Mouse (Mus musculus) heart, embryonic 11.5 days (tissue): ENCODE results near the gene Rtn4rl2. TPM values are rescaled to one million over a fixed set of nuclear protein-coding genes. Genes with fewer than 3 reads are reported as not detected.

Experiments used
- ATAC-seq: fragments of 200-750 bp; cut with Nextera tagmentation; replicated peaks from 2 replicates; pipeline ENCODE4 v1.8.0; 2017; ENCODE audit warnings: moderate library complexity; ENCODE audit not compliant: insufficient number of reproducible peaks, low FRiP score, low TSS enrichment
- H3K27ac ChIP-seq: fragments of 300-500 bp; sonication (generic); 2 replicates; pipeline ENCODE4 v1.5.1; 2014; ENCODE audit warnings: mild to moderate bottlenecking, low read depth, low read length
- H3K27me3 ChIP-seq: fragments of 300-500 bp; sonication (generic); 2 replicates; pipeline ENCODE4 v1.6.1; 2014; ENCODE audit warnings: mild to moderate bottlenecking, low read length, mixed read lengths; ENCODE audit not compliant: control insufficient read depth, insufficient read depth
- H3K36me3 ChIP-seq: fragments of 300-500 bp; sonication (generic); 2 replicates; pipeline ENCODE4 v1.6.1; 2014; ENCODE audit warnings: mild to moderate bottlenecking, low read length, moderate library complexity, mixed read lengths; ENCODE audit not compliant: control insufficient read depth, insufficient read depth
- H3K4me1 ChIP-seq: fragments of 300-500 bp; sonication (generic); 2 replicates; pipeline ENCODE4 v1.6.1; 2014; ENCODE audit warnings: low read length; ENCODE audit not compliant: control insufficient read depth, insufficient read depth
- H3K4me2 ChIP-seq: fragments of 300-500 bp; sonication (generic); 2 replicates; pipeline ENCODE4 v1.6.1; 2014; ENCODE audit warnings: mild to moderate bottlenecking, moderate library complexity
- H3K4me3 ChIP-seq: fragments of 300-500 bp; sonication (generic); 2 replicates; pipeline ENCODE4 v1.5.1; 2014; ENCODE audit warnings: low read depth, low read length
- H3K9ac ChIP-seq: fragments of 300-500 bp; sonication (generic); 2 replicates; pipeline ENCODE4 v1.6.1; 2014; ENCODE audit warnings: mild to moderate bottlenecking, low read depth, low read length, moderate library complexity
- H3K9me3 ChIP-seq: fragments of 300-500 bp; sonication (generic); replicated peaks from 2 replicates; pipeline ENCODE4 v1.6.1; 2016; ENCODE audit warnings: low read length; ENCODE audit not compliant: control insufficient read depth
- WGBS: fragments of 180-500 bp; shearing (Covaris S2); extraction: QIAGEN DNeasy Blood & Tissue Kit; methylation state at CpG from one replicate; pipeline ENCODE4 v1.1.7; 2014; ENCODE audit not compliant: insufficient replicate concordance; 5-methylcytosine and 5-hydroxymethylcytosine counted together
- polyA plus RNA-seq: library from polyadenylated mRNA; unstranded; fragments of >200 nt; fragmentation: Nextera tagmentation; extraction: Ambion mirVana; gene quantifications from 2 replicates; pipeline ENCODE4 v1.2.1, GENCODE M21; 2014

Rtn4rl2 gene
- polyA plus RNA-seq, 1 experiment from 2014 or later: 1.1 TPM

DNA sequence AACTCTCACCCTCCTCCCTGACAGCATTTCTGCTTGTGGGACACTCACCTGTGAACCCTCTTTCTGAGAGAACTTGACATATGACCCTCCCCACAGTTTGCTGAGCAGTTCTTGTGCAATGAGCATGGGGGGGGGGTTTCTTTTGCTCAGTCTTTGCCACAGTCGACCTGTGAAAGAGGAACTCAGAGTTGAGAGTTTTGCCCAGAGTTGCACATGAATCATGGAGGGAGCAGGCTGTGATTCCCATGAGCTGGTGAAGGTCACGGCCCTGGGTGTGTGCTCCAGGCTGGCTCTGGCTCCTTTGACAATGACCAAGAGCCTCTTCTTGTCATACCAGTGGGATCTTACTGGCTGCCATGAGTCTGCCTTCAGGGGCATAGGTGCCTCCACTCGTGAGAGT is 24.3 kb downstream of the Rtn4rl2 start:
- Histone ChIP-seq H3K36me3 (peaks cover 19% of the 10 kb centered on the region), H3K9ac (no peak overlapping the region), H3K9me3 (no peaks in the 10 kb centered on the region), H3K4me1 (peaks cover 10% of the 10 kb centered on the region), H3K4me3 (no peak overlapping the region), H3K27ac (no peak overlapping the region), H3K27me3 (peaks cover 18% of the 10 kb centered on the region), H3K4me2 (no peak overlapping the region)
- whole genome bisulfite sequencing: 78% methylated on average over 3 of the region's 3 CpGs
- no peak for ATAC-seq

DNA sequence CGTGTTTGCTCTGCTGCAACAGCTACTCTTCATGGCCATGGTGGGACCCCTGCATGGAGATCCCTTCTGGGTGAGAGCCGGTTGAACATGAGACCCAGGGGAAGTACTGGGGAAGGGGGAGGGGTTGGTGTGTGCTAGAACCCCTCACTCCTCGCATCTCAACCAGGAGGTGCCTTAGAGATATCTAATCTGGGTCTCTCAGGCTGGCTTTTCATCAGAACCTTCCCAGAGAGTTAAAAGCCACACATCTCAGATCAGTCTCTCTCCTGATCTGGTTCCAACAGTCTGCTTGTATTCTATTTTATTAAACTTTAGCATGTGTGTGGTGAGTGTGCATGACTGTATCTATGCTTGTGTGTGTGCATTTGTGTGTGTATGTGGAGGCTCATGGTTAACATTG is 25.1 kb downstream of the Rtn4rl2 start:
- no peak overlapping the region for H3K27ac ChIP-seq
- no peak for ATAC-seq
- peaks cover 23% of the 10 kb centered on the region for H3K36me3 ChIP-seq
- H3K4me2 ChIP-seq: no peak overlapping the region
- H3K9ac ChIP-seq: no peak overlapping the region
- H3K4me1 ChIP-seq: peaks cover 10% of the 10 kb centered on the region
- H3K4me3 ChIP-seq: no peak overlapping the region
- peaks cover 10% of the 10 kb centered on the region for H3K27me3 ChIP-seq
- H3K9me3 ChIP-seq: no peaks in the 10 kb centered on the region
- WGBS: 65% methylated on average over 3 of the region's 3 CpGs

DNA sequence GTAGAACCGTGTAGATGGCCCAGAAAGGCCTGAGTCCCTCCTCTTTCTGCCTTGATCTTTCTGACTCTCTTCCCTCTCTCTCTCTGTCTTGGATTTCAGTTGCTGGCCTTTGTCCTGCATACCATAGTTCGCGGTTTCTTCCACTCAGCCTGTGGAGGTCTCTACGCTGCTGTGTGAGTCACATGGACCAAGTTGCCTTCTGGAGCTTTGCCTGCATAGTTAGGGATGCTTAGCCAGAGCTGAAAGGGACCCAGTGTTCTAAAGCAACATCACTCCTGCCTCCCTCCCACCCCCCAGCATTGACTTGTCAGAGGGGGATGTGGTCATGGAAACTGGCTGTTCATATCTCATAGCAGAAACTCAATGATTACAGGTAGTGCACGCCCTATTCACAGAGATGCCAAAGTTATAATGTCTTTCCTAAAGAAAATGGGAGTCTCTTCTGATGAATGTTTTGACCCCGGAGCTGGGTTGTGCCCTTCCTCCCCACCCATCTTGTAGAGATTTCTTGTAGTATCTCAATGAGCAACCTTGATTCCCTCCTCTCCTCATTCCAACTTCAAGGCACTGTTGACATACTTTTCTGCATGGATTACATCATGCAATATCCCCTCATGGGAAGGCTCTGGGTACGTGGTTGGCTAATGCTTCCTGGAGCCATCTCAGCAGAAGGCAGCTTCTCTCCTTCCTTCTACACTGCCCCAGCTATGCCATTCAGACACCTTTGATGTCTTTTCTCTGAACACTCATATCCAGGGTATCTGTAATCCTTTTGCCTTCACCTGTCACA is 26.3 kb downstream of the Rtn4rl2 start:
- H3K4me1 ChIP-seq: no peaks in the 10 kb centered on the region
- no peak overlapping the region for H3K4me2 ChIP-seq
- no peaks in the 10 kb centered on the region for H3K9me3 ChIP-seq
- H3K9ac ChIP-seq: no peak overlapping the region
- no peak for ATAC-seq
- peaks cover 23% of the 10 kb centered on the region for H3K36me3 ChIP-seq
- WGBS: 84% methylated on average over 7 of the region's 7 CpGs
- H3K27ac ChIP-seq: no peak overlapping the region
- H3K4me3 ChIP-seq: no peak overlapping the region
- no peaks in the 10 kb centered on the region for H3K27me3 ChIP-seq

DNA sequence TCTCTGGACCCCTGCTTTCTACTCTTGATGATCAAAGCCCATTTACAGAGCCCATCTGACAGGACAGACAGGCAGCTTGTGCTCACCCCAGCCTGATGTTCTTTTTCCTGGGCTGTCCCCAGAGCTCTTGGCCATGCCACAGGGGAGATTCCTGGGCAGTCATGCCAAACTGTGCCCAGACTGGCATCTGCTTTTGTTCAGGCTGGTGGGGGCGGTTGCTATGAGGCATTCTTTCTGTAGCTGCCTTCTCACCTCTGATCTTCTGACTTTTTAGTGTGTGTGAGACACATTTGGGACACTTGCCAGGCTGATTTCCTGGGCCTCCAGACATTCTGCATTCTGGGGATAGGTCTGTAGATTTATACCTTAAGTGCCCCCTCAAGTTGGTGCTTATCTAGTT is 28.0 kb downstream of the Rtn4rl2 start:
- H3K36me3 ChIP-seq: peaks cover 33% of the 10 kb centered on the region
- ATAC-seq: no peak
- 87% methylated on average over 1 of the region's 1 CpGs for WGBS

DNA sequence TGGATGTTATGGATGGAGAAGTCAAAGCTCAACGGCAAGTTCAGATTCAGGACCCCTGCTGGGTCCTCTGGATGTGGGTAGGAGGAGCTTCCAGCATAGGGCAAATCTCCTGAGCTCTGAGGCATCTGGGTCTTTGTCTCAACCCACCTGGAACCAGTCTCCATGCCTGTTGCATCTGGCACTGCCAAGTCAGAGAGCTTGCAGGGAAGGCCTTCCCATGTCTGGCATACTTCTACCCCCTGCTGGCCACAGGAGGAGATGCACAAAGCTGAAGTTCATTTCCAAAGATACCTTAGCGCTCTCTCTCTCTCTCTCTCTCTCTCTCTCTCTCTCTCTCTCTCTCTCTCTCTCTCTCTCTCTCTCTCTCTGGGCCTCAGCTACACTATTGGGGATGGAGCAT is 30.8 kb downstream of the Rtn4rl2 start:
- ATAC-seq: no peak
- no peak overlapping the region for H3K4me3 ChIP-seq
- WGBS: 54% methylated on average over 2 of the region's 2 CpGs
- peaks cover 8% of the 10 kb centered on the region for H3K4me1 ChIP-seq
- H3K36me3 ChIP-seq: peaks cover 28% of the 10 kb centered on the region
- no peak overlapping the region for H3K27ac ChIP-seq
- no peaks in the 10 kb centered on the region for H3K9me3 ChIP-seq
- H3K4me2 ChIP-seq: no peak overlapping the region
- H3K27me3 ChIP-seq: no peaks in the 10 kb centered on the region
- H3K9ac ChIP-seq: no peak overlapping the region

More for the DNA sequence above, 28.0 kb downstream of the Rtn4rl2 start:
- no peaks in the 10 kb centered on the region for H3K27me3 ChIP-seq
- H3K4me2 ChIP-seq: no peak overlapping the region
- no peak overlapping the region for H3K4me3 ChIP-seq
- H3K9ac ChIP-seq: no peak overlapping the region
- no peaks in the 10 kb centered on the region for H3K4me1 ChIP-seq
- no peak overlapping the region for H3K27ac ChIP-seq
- no peaks in the 10 kb centered on the region for H3K9me3 ChIP-seq

DNA sequence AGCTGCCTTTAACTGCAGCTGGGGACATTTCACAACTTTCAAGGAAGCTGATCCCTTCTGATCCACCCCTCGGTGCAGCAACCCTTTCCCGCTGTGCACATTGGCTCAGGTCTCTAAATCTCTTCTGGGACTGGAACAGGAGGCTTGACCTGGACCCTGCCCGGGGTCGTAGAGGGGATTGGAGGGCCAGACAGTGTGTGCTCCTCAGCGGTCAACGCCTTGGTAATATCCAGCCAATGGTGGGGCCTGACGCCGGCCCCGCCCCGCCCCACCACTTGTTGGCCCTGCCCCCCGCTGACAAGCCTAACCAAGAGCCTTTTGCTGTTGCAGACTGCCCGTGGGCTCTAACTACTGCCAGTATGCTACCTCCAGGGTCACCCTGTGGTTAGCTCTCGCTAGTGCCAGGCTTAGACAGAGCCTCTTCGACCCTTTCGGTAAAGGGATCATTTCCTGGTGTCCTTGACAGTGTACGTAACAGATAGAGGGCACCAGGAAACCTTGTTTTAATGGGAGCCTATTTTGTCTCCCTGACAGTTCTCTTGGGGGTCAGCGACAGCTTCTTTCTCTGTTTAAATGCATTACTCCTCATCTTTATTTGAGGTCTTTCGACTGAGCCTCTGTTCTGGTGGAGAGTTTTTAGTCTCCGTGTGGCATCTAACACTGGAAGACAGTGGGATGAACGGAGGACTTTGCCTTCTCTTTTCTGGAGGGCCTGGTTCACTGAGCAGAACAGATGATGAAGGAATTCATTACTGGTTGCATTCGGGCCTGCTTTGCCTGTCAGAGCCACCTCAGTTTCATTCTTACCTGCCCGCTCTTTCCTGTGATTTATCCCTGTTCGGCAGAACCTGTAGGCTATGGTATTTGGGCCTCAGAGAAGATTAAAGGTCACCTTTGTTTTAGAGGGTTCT is 35.1 kb downstream of the Rtn4rl2 start:
- Histone ChIP-seq H3K4me2 (peak overlapping the region; percentile 49), H3K9ac (0 out of 2 replicates have a peak overlapping the region, but pooled peaks have one; percentile 22), H3K36me3 (peaks cover 17% of the 10 kb centered on the region), H3K9me3 (no peaks in the 10 kb centered on the region), H3K27me3 (no peaks in the 10 kb centered on the region), H3K4me1 (peaks cover 13% of the 10 kb centered on the region), H3K4me3 (no peak overlapping the region), H3K27ac (no peak overlapping the region)
- ATAC-seq: peak; percentile 72
- WGBS: 33% methylated on average over 23 of the region's 23 CpGs

DNA sequence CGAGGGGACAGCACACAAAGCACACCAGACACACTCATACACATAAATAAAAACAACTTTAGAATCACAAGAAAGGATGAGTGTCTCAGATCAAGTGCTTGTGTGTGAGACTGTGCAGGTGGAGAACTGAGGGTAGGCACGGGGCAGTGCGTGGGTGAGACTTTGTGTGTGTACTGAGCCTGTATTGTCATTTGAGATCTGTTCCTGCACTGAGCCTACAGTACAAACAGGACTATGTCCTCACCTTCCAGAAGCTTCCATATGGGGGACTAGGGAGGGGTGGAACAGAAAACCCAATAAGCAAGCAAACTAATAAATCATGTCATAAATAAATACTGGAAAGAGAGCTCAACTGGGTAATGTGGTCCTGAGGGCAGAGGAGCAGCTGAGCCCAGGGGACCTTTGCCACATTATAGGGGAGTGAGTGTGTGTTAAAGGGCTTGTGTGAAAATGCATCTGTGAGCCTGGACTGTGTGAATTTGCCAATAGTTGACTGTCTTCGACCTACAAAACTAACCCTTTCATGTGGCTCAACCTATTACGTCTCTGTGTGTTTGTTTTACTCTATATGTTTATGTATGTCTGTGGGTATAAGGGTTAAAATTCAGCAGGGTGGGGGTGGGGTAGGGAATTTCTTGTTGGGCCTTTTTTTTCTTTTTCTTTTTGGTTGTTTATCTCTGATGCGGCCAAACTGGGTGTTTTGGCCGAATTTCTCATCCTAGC is 35.9 kb downstream of the Rtn4rl2 start:
- Histone ChIP-seq H3K4me3 (no peak overlapping the region), H3K27ac (no peak overlapping the region), H3K9ac (0 out of 2 replicates have a peak overlapping the region, but pooled peaks have one; percentile 22), H3K9me3 (no peaks in the 10 kb centered on the region), H3K36me3 (peaks cover 17% of the 10 kb centered on the region), H3K4me2 (peak overlapping the region; percentile 49), H3K4me1 (peaks cover 17% of the 10 kb centered on the region), H3K27me3 (no peaks in the 10 kb centered on the region)
- ATAC-seq: no peak
- 53% methylated on average over 7 of the region's 7 CpGs for WGBS

DNA sequence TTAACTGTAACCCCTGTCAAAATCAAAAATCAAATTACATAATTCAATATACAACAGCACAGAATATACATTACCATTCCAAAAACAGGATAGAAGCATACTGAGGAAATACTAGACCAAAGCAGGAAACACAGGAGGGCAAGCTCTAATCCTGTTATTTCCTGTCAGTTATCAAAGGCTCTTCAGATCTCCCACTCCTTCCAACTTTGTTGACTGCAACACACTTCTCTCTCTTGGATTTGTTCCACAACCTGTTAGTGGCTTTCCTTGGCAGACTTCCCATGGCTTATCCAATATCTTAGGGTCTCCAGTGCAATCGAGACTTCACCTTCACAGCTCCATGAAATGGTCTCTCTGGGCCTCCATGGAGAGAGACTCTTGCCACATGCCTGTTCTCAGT is 41.3 kb downstream of the Rtn4rl2 start:
- H3K4me1 ChIP-seq: peaks cover 39% of the 10 kb centered on the region
- no peaks in the 10 kb centered on the region for H3K27me3 ChIP-seq
- H3K36me3 ChIP-seq: peaks cover 9% of the 10 kb centered on the region
- H3K4me3 ChIP-seq: no peak overlapping the region
- no peaks in the 10 kb centered on the region for H3K9me3 ChIP-seq
- no peak overlapping the region for H3K9ac ChIP-seq
- no peak overlapping the region for H3K27ac ChIP-seq
- WGBS: 45% methylated on average over 1 of the region's 1 CpGs
- no peak overlapping the region for H3K4me2 ChIP-seq
- ATAC-seq: no peak
